Mouse (Mus musculus) ovary, postnatal 14 days (tissue): ENCODE results near the gene Abcd2.

Experiments used
- DNase-seq: peaks from one replicate; pipeline ENCODE4 v3.0.0; 2022; ENCODE audit warnings: low spot score

Gene Abcd2

DNA sequence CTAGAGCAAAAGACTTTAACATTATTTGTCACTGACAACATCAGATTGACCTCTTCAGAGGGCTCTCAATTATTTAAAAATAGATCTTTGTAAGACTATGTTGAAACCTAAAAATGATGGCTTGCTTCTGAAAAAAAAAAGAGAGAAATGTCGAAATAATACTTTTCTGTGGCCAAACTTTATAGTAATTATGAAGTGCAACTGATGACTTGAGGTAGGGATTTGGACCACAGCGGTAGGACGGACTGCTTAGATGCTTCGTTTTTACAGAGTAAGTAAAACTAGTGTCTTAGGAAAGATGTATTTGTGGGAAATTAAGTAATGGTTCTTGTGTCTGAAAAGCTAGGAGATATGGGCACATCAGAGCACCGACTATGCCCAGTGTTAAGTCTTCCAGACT is 30.4 kb downstream of the Abcd2 start:
- no peak for DNase-seq

GRCm38 (mm10) chr15:91153311-91153710 is 38.3 kb downstream of the Abcd2 start:
- no peak for DNase-seq

GRCm38 (mm10) chr15:91152592-91152991 is 39.0 kb downstream of the Abcd2 start:
- no peak for DNase-seq

DNA sequence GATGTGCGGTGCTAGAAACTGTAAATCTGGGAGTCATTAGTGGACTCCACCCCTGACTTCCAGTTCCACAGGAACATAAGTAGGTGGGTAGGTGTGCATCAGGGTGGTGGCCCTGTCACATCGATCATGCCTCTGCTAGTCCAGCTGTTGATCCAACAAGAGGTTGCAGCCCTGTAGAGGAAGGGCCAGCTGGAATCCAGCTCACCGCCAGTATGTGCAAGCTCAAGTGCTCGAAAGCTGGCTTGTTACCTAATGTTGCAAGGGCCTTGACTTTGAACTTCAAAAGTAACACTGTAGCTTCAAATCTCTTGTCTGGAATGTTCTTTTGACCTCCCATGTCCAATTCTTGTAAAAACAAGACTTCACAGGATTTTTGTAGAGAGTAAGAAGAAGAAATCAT is 67.0 kb downstream of the Abcd2 start:
- DNase-seq, result no peak

- DNase-seq, result no peak
These were observed 78.9 kb downstream of the Abcd2 start for GRCm38 (mm10) chr15:91112555-91113209.

GRCm38 (mm10) chr15:91108102-91108659 is 83.4 kb downstream of the Abcd2 start:
- DNase-seq, result no peak

DNA sequence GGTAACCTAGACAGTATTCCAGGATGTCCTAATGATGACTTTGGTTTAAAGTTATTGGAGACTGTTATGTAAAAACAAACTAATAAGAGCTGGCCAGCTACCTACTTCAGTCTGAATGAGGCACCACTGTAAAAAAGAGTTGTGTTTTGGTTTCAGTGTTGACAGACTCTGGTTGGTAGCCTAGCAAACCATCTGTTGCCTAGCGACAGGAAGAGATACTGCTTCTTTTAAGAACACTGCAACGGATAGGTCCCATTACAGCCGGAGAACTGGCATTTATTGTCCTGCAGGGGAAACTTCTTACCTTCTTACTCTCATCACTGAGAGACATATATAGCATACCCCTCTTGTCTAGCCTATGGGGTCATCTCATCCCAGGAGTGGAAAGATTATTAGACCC is 86.7 kb downstream of the Abcd2 start:
- DNase-seq, result no peak

- DNase-seq, result no peak
These were observed 87.3 kb downstream of the Abcd2 start for GRCm38 (mm10) chr15:91104276-91104675.

DNA sequence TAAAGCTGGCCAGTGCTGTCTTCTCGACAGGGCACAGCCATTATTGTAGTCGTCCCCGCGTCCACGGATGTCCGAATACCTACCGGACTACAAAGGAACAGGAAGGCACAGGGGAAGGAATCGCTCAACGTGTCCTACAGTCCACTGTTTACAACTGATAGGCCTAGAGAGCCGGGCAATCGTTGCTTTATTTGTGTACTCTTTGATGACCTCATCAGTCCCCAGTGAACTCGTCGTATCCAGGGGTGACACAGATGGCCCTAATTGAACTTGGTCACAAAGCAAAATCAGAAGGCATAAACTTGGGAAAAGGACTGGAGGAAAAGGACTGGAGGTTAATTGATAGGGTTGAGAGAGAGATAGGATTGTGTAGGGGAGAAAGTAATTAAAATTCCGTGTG is 87.8 kb downstream of the Abcd2 start:
- no peak for DNase-seq

DNA sequence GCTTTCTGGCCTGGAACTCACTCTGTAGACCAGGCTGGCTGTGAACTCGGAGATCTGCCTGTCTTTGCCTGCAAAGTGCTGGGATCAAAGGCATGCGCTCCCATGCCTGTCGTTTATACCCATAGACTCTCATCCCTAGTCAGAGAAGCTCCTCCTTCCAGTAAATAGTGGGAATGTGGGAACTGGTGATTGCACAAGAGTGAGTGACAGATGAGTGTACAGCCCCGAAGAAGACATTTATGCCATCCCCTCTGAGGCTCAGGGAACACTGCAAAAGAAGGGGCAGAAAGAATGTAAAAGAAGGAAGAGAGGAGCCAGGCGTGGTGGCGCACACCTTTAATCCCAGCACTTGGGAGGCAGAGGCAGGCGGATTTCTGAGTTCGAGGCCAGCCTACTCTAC is 88.3 kb downstream of the Abcd2 start:
- no peak for DNase-seq

DNA sequence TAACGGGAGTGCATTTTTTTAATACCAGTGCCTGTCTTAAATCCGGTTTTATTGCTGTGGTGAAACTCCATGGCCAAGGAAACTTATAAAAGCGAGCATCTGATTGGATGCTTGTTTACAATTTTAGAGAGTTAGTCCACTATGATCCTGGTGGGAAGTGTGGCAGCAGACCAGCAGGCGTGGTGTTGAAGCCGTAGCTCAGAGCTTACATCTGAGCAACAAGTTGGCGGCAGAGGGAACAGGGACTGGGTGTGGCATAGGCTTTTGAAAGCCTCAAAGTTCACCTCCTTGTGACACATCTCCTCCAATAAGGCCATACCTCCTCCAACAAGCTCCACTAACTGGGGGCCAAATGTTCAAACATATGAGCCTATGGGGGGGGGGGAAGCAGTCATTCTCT is 95.0 kb downstream of the Abcd2 start:
- no peak for DNase-seq
